Mouse (Mus musculus) brain, embryonic 14.5 days (tissue): ENCODE data around the gene Pold3. TPM values are rescaled to one million over a fixed set of nuclear protein-coding genes. Genes with fewer than 3 reads are reported as not detected.
A peak's percentile ranks its signal among the peaks of the same experiment; 100 is the strongest.

Source experiments
- DNase-seq: peaks from one replicate; pipeline ENCODE4 v3.0.0-alpha.2; 2011; ENCODE audit warnings: low read depth
- CTCF ChIP-seq: fragments of 200-500 bp; IDR thresholded peaks from 2 replicates; pipeline ENCODE4 v1.5.1; 2012; ENCODE audit warnings: inconsistent platforms, mild to moderate bottlenecking, moderate library complexity, borderline replicate concordance; ENCODE audit not compliant: insufficient read depth, insufficient read length; ENCODE audit errors: extremely low read depth
- POLR2A ChIP-seq: fragments of 200-500 bp; IDR thresholded peaks from 2 replicates; pipeline ENCODE4 v1.6.1; 2012; ENCODE audit warnings: mild to moderate bottlenecking, inconsistent platforms, borderline replicate concordance; ENCODE audit not compliant: poor library complexity, insufficient read depth, insufficient read length, severe bottlenecking; ENCODE audit errors: extremely low read depth
- polyA plus RNA-seq: library from polyadenylated mRNA; depleted of rRNA; stranded (reverse); fragments of >200 nt; gene quantifications from 2 replicates; pipeline ENCODE4 v1.2.3, GENCODE M21; 2012

The Pold3 gene
- polyA plus RNA-seq, 1 experiment = 44.6 TPM

DNA sequence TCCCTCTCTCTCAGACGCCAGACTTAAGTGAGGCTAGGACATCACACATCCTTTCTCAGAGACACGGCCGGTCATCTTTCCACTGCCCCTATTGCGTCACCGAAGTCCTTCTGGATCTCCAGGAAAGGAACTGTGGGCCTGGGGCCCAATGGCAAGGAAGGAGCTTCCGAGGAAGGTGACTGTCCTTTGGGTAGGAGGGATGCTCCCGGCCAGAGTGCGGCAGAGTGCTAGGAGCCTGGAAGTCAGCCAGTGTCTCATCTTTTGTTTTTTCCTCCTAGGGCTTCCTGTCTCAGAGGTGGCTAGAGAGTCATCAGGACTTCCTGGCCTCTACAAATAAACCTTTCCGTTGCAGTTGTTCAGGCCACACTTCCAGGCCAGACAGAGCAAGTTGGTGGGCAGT lies 15.7 kb upstream of the Pold3 start:
- TF ChIP-seq POLR2A (no peak), CTCF (no peak)
- no peak for DNase-seq

DNA sequence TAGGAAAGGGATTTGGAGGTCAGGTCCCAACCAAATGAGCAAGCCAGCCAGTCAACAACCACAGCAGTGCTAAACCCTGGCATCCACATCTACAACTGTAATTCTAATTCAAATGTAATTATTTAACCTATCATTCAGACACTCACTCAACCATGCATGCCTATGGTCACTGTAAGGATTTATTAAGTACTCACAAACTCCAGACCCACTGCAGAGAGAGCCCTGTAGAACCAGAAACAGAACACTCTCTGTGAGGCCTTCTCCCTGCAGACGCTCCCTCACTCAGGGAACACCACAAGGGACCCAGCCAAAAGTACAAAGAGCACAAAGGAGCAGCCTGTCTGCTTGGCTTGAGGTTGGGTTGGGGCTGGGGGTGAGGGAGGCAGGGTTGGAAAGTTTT lies 11.0 kb upstream of the Pold3 start:
- peak; percentile 14 for DNase-seq
- no peak for TF ChIP-seq CTCF
- no peak for TF ChIP-seq POLR2A

DNA sequence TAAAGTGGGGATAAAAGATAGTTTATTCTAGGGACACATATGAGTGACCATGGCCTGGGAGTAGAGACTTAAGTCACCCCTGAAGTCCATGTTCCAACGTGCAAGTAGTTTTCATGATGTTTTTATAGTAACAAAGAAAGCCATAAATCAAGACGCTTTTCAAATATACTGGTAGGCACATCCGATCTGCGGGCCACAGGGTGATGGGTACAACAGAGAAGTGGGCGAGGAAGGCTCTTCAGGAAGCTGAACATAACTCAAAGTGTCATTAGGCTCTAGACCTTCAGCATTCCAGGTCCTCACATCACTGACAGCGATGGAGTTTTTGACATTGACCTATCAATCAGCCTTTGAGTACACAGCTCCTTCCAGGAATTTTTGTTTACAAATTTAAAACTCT lies 9.2 kb upstream of the Pold3 start:
- no peak for DNase-seq
- TF ChIP-seq CTCF (no peak), POLR2A (no peak)

DNA sequence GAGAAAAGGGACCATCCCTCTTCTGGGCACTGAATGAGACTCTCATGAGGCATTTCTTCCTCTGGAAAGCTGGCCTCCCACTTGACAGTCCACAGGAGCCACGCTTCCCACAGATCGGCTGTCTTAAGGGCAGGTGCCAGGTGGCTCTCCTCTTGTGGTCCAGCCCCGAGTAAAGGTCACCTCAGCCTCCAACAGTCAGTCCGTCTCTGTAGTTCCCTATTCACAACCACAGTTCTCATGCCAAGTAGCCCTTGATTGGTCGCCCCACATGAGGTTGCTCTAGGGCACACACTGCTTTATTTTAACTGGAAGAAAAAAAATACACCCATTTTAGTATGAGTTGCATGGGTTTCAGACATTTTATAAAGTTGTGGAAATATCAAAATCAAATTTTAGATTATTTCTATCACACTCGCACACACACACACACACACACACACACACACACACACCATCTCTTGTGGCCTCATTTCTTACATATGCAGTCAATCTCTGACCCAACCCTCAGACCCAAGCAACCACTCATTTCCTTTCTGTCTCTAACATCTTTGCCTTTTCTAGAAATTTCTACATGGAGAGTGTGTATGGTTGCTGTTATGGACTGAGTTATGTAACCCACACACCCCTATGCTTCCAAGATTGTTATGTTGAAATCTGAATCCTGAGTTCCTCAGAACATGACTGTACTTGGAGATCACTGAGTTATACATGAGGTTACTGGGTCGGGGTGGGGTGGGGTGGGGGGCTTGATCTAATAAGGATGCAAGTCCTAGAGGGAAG lies 7.1 kb upstream of the Pold3 start:
- no peak for TF ChIP-seq POLR2A
- no peak for TF ChIP-seq CTCF
- no peak for DNase-seq

DNA sequence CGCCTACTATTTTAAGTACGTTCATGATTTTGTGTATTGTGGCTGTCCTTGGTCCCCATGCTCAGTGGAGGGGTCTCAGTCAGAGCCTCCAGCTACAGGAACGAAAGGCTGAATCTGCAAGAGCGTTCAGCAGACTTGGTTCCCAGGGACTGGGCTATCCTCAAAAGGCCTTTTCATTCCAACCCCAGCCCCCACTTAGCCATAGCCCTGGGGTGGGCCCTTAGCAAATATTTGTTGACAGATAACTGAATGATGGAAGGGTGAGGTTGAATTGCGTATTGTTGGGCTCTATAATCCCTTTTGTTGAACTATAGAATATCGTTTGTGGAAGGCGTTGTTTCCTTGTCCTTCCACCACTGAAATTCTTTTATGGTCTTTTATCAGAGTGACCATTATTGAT lies 5.1 kb upstream of the Pold3 start:
- TF ChIP-seq POLR2A = no peak
- no peak for TF ChIP-seq CTCF
- no peak for DNase-seq

DNA sequence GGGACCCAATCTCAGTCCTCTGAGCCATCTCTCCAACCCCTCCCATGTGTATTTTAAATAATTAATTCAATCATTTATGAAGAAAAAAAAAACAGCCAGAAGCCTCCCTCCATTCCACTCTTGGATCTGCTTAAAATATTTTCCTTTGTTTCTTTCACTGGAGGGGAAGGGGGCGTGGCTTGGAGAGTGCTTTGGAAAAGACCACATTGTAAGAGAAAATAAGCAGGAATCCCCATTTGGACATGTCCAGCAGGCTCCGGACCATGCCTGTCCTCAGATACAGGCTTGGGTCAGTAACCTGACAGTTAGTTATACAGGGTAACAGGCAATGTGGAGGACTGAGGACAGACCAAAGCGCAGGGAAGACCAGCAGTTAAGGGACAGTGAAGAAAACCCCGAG lies 3.8 kb upstream of the Pold3 start:
- TF ChIP-seq CTCF = no peak
- no peak for TF ChIP-seq POLR2A
- DNase-seq = no peak

DNA sequence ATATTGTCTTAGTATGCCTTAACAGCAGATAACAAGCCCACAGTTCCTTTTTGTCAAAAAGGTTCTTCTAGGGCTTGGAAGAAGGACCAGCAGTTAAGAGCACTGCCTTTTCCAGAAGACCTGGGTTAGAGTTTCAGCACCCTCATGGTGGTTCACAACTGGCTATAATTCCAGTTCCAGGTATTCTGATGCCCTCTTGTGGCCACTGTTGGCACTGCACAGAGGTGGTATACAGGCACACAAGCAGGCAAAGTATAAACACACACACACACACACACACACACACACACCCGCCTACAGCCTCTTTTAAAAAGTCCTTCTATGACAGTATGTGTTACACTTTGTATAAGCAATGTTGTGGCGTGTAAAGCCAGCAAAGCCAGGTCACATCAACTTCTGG lies 2.8 kb upstream of the Pold3 start:
- no peak for DNase-seq
- TF ChIP-seq CTCF (peak; percentile 54; the same call in 1 of the 2 replicates), POLR2A (no peak)

DNA sequence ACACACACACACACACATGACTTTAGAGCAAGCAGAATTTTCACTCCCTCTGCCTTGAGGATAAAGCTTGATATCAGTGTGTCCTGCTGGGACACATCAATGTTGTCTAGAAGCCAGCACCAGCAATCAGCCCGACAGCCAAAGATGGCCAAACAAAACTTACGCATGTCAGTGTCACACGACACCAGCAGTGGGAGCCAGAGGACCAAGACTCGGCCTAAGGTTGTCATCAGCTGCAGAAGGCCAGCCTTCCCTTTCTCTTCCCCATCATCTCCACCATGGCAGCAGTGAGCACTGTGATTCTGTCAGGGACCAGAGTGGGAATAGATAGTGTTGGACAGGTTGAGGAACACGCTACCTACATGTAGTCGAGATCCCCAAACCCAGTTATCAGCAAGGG lies 2.1 kb upstream of the Pold3 start:
- TF ChIP-seq POLR2A = no peak
- peak; percentile 50 for TF ChIP-seq CTCF
- peak; percentile 45 for DNase-seq

DNA sequence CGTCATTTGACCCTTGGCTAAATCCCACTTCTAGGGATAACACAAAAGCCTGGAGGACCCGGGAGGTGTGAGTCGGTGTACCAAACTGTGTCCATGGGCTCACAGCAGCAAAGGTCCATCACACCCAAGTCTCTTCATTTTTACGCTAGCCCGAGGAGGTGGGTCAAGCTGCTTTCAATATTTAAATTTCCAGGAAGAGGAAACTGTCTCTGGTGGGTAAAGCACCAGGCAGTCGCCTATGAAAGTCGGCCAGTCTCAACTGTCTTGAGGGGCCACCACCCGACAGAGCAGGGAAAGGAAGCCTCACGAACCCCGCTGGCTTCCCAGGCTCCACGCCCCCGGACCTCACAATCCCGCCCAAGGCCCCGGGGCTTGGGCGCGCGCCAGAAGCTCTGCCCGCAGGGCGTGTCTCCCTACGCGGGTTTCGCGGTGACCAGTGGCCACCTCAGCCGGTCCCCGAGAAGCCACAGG lies 539 bp downstream of the Pold3 start:
- DNase-seq = no peak
- TF ChIP-seq CTCF = no peak
- no peak for TF ChIP-seq POLR2A

DNA sequence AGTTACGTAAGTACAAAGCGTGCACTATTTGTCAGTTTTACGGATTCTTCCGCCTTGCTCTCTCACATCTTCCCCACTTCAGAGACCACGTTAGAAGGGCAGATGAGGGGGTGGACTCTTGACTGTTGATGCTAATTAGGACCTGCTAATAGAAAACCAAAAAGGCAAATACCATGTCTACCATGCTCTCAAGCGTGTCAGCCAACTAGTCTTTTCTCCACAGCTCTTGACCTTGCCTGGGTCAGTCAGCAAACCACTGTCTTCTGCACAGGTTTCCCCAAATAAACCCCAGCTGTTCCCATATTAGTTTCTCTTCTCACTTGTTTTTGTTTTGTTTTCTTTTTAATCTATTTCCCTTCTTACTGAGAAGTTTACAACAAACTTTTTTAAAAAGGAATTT lies 7.1 kb downstream of the Pold3 start:
- no peak for TF ChIP-seq POLR2A
- TF ChIP-seq CTCF = no peak
- DNase-seq = no peak

DNA sequence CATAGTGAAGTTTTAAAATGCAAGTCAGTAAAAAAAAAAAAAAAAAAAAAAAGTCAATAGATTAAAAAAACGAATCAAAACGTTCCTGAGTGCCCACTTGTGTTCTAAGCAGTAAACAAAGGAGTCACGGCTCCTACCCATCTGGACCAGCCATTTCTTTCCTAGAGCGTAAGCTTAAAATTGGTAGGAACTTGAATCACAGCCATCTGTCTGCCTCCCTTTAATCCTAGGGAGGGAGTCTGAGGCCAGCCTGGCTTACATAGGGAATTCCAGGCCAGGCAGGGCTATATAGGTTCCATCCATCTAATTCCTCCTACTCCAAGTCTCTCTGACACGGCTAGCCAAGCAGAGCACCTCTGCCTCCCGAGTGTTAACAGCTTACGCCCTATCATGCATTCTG lies 7.5 kb downstream of the Pold3 start:
- TF ChIP-seq POLR2A = no peak
- TF ChIP-seq CTCF = no peak
- DNase-seq = peak; percentile 26

DNA sequence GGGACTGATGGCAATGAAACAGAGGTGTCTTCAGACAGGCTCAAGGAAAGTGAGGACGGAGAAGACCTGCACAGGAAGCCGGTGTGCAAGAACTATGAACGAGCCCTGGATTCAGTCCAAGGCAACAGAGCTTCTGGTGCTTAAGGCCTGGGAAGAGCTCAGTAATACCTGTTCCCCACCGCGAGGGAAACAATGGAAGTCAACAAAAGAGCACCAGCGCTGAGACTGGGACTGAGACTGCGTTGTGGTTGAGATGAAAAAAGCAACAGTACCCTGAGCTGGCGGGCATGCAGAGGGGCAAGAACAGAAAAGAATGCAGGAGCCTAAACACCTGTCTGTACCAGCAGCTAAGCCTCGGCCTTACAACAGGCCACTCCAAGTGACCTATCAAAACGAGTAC lies 9.9 kb downstream of the Pold3 start:
- TF ChIP-seq POLR2A (no peak), CTCF (no peak)
- no peak for DNase-seq
